Mouse (Mus musculus): ENCODE measurements around the gene Gm9112.
A peak's percentile ranks its signal among the peaks of the same experiment; 100 is the strongest.
"Not testable (repeated sequence)": the region's sequence is repeated elsewhere in the genome, so short reads cannot be mapped to it uniquely, and the experiment has no call there.

Gene Gm9112

GRCm38 (mm10) chrX:102707535-102707934 lies at the start of gene Gm9112, which contains the start of gene Dmrtc1b:
TSS of gene Gm9112 (minus strand) at chrX:102707635.
TSS of gene Dmrtc1b (plus strand) at chrX:102707865.
- DNase-seq, result not testable (repeated sequence)

- DNase-seq, result not testable (repeated sequence)
Measured at GRCm38 (mm10) chrX:102724226-102724625, 16.8 kb upstream of the Gm9112 start.

GRCm38 (mm10) chrX:102700636-102701035 lies 6.8 kb downstream of the Gm9112 start:
- DNase-seq, result not testable (repeated sequence)

- DNase-seq, result peak; percentile 25 to 32
Measured at GRCm38 (mm10) chrX:102689252-102689651, 18.2 kb downstream of the Gm9112 start.

GRCm38 (mm10) chrX:102686872-102687271 lies 20.6 kb downstream of the Gm9112 start, which contains the start of gene Gm3880:
TSS of gene Gm3880 (minus strand) at chrX:102686972.
- DNase-seq, result not testable (repeated sequence)

- DNase-seq, result not testable (repeated sequence)
Measured at GRCm38 (mm10) chrX:102684706-102685105, 22.7 kb downstream of the Gm9112 start.

- no peak for DNase-seq
Measured at GRCm38 (mm10) chrX:102666641-102667040, 40.8 kb downstream of the Gm9112 start.

GRCm38 (mm10) chrX:102660712-102661111 lies 46.7 kb downstream of the Gm9112 start:
- DNase-seq, result peak; percentile 20 to 42

All from B cell, adult 2 months (primary cell).